Mouse (Mus musculus): ENCODE data around the gene Nyap1.

Gene Nyap1

GRCm38 (mm10) chr5:137741023-137741931 is at the start of gene Nyap1:
Nyap1 (minus strand) TSS chr5:137741607.
- in situ Hi-C loops (cut with MboI, MseI) = no loop called here

GRCm38 (mm10) chr5:137788946-137789531 is 47.6 kb upstream of the Nyap1 start:
- in situ Hi-C loops (cut with MboI, MseI) = no loop called here

- in situ Hi-C loops (cut with MboI, MseI) = no loop called here
Observed at GRCm38 (mm10) chr5:137788171-137788570, 46.8 kb upstream of the Nyap1 start.

GRCm38 (mm10) chr5:137787151-137787928 is 45.9 kb upstream of the Nyap1 start, which contains the start of the genes Mepce and Zcwpw1:
Mepce (minus strand) TSS chr5:137787655.
Zcwpw1 (plus strand) TSS chr5:137787798.
- in situ Hi-C loops (cut with MboI, MseI) = no loop called here

GRCm38 (mm10) chr5:137786109-137786942 is 44.9 kb upstream of the Nyap1 start:
- in situ Hi-C loops (cut with MboI, MseI) = no loop called here

GRCm38 (mm10) chr5:137785164-137786031 is 44.0 kb upstream of the Nyap1 start:
- in situ Hi-C loops (cut with MboI, MseI) = no loop called here

GRCm38 (mm10) chr5:137784546-137784945 is 43.1 kb upstream of the Nyap1 start:
- in situ Hi-C loops (cut with MboI, MseI) = no loop called here

GRCm38 (mm10) chr5:137783901-137784540 is 42.6 kb upstream of the Nyap1 start:
- in situ Hi-C loops (cut with MboI, MseI) = no loop called here

- in situ Hi-C loops (cut with MboI, MseI) = no loop called here
Observed at GRCm38 (mm10) chr5:137782776-137783522, 41.5 kb upstream of the Nyap1 start.

- in situ Hi-C loops (cut with MboI, MseI) = no loop called here
Observed at GRCm38 (mm10) chr5:137781661-137782060, 40.3 kb upstream of the Nyap1 start.

GRCm38 (mm10) chr5:137779053-137779933 is 37.9 kb upstream of the Nyap1 start:
- in situ Hi-C loops (cut with MboI, MseI) = no loop called here

- in situ Hi-C loops (cut with MboI, MseI) = no loop called here
Observed at GRCm38 (mm10) chr5:137778635-137779034, 37.2 kb upstream of the Nyap1 start, which contains the start of gene Ppp1r35. Ppp1r35 (plus strand) TSS chr5:137778849.

GRCm38 (mm10) chr5:137777267-137777845 is 35.9 kb upstream of the Nyap1 start:
- in situ Hi-C loops (cut with MboI, MseI) = no loop called here

- in situ Hi-C loops (cut with MboI, MseI) = no loop called here
Observed at GRCm38 (mm10) chr5:137776408-137776918, 35.1 kb upstream of the Nyap1 start.

- in situ Hi-C loops (cut with MboI, MseI) = no loop called here
Observed at GRCm38 (mm10) chr5:137775587-137776290, 34.3 kb upstream of the Nyap1 start.

- in situ Hi-C loops (cut with MboI, MseI) = no loop called here
Observed at GRCm38 (mm10) chr5:137772755-137773154, 31.3 kb upstream of the Nyap1 start.

- in situ Hi-C loops (cut with MboI, MseI) = no loop called here
Observed at GRCm38 (mm10) chr5:137770709-137771108, 29.3 kb upstream of the Nyap1 start.

All from T-helper 1 cell (primary cell).